Mouse (Mus musculus) hindbrain, embryonic 15.5 days (tissue): Measurements from ENCODE around the gene Pym1. TPM values are rescaled to one million over a fixed set of nuclear protein-coding genes. Genes with fewer than 3 reads are reported as not detected.
"Not testable (repeated sequence)": the region's sequence is repeated elsewhere in the genome, so short reads cannot be mapped to it uniquely, and the experiment has no call there.

ENCODE experiments used
- ATAC-seq: fragments of 200-750 bp; cut with Nextera tagmentation; 2 replicates; pipeline ENCODE4 v1.8.0; 2017; ENCODE audit warnings: low read depth, moderate number of reproducible peaks, moderate TSS enrichment; ENCODE audit not compliant: low FRiP score
- H3K27ac ChIP-seq: fragments of 300-500 bp; sonication (generic); replicated peaks from 2 replicates; pipeline ENCODE4 v1.5.1; 2015; ENCODE audit warnings: mild to moderate bottlenecking, inconsistent platforms
- H3K27me3 ChIP-seq: fragments of 300-500 bp; sonication (generic); 2 replicates; pipeline ENCODE4 v1.6.1; 2015; ENCODE audit warnings: control low read depth, inconsistent platforms
- H3K36me3 ChIP-seq: fragments of 300-500 bp; sonication (generic); 2 replicates; pipeline ENCODE4 v1.6.1; 2015; ENCODE audit warnings: control low read depth, inconsistent platforms
- H3K4me1 ChIP-seq: fragments of 300-500 bp; sonication (generic); replicated peaks from 2 replicates; pipeline ENCODE4 v1.6.1; 2015; ENCODE audit warnings: control low read depth, inconsistent platforms
- H3K4me2 ChIP-seq: fragments of 300-500 bp; sonication (generic); 2 replicates; pipeline ENCODE4 v1.6.1; 2015; ENCODE audit warnings: moderate library complexity, mild to moderate bottlenecking, inconsistent platforms
- H3K4me3 ChIP-seq: fragments of 300-500 bp; sonication (generic); 2 replicates; pipeline ENCODE4 v1.5.1; 2015; ENCODE audit warnings: mild to moderate bottlenecking, inconsistent platforms
- H3K9ac ChIP-seq: fragments of 300-500 bp; sonication (generic); 2 replicates; pipeline ENCODE4 v1.6.1; 2015; ENCODE audit warnings: inconsistent platforms
- H3K9me3 ChIP-seq: fragments of 300-500 bp; sonication (generic); 2 replicates; pipeline ENCODE4 v1.6.1; 2016; ENCODE audit warnings: control low read depth, inconsistent platforms
- WGBS: fragments of 180-500 bp; shearing (Covaris S2); methylation state at CpG from one replicate; pipeline ENCODE4 v1.1.7; 2015; 5-methylcytosine and 5-hydroxymethylcytosine counted together
- polyA plus RNA-seq: library from polyadenylated mRNA; unstranded; fragments of >200 nt; fragmentation: Nextera tagmentation; extraction: Ambion mirVana; gene quantifications from 2 replicates; pipeline ENCODE4 v1.2.1, GENCODE M21; 2015

Gene Pym1
- polyA plus RNA-seq: 44.5 and 47.0 TPM in 2 replicates

DNA sequence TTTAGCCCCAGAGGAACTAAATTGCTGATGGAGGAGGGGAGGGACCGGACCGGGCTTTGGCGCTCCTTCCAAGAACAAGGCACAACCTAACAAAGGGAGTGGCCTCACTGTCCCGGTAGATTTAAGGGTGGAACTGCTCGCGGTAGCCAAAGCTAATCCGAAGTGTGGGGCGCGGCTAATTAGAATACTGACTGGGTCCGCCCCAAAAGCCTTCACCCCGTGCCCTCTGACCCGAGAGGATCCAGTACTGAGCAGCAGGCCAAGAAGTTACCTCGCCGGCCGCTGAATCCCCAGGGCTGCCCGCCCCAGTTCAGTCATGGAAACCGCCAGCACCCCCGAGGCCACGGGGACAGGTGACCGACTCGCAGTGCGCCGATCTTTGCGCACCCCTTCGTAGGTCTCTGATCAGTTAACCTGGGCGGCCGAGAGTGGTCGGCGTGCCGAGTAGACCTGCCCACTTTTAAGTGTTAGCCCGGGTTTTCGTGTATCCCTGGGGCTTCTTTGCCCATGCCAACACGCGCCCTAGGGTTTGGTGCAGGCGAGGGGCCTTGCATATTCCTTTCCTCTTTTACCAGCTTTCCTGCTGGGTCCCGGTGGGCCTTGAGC lies at the start of gene Pym1:
TSS of gene Pym1 (plus strand) at position 244 of the 606 bp plus-strand sequence.
- ATAC-seq: peak; percentile 71
- Histone ChIP-seq H3K4me1 (peaks cover 45% of the 10 kb centered on the region), H3K9me3 (no peaks in the 10 kb centered on the region), H3K4me3 (peak within 1 kb of the TSS; percentile 59), H3K4me2 (peak within 1 kb of the TSS; percentile 76), H3K9ac (peak within 1 kb of the TSS; percentile 90), H3K27ac (peak within 1 kb of the TSS; percentile 91), H3K36me3 (no peaks in the 10 kb centered on the region), H3K27me3 (peaks cover 14% of the 10 kb centered on the region)
- WGBS: under 1% methylated on average over 36 of the region's 36 CpGs

DNA sequence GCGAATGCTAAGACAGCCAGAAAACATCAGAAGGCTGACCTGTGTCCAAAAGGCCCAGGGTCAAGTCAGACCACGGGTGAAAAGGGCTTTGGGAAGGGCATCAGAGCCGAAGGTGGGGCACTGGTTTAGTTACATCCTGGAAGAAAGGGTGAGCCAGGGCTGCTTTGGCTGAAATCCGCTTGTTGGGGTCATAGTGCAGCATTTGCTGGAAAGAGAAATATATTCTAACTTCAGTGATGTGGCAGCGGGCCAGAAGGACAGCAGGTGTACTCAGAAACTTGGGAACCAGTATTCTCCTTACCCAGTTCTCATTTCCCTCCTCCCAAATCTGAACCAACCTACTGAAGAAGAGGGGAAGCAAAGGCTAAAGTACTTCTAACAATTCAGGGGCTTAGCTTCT lies 48.7 kb upstream of the Pym1 start:
- no peak for ATAC-seq
- Histone ChIP-seq H3K27ac (no peak overlapping the region), H3K27me3 (no peaks in the 10 kb centered on the region), H3K9ac (no peak overlapping the region), H3K4me2 (no peak overlapping the region), H3K4me1 (peaks cover 18% of the 10 kb centered on the region), H3K4me3 (no peak overlapping the region), H3K36me3 (no peaks in the 10 kb centered on the region), H3K9me3 (no peaks in the 10 kb centered on the region)
- 84% methylated on average over 5 of the region's 5 CpGs for WGBS

DNA sequence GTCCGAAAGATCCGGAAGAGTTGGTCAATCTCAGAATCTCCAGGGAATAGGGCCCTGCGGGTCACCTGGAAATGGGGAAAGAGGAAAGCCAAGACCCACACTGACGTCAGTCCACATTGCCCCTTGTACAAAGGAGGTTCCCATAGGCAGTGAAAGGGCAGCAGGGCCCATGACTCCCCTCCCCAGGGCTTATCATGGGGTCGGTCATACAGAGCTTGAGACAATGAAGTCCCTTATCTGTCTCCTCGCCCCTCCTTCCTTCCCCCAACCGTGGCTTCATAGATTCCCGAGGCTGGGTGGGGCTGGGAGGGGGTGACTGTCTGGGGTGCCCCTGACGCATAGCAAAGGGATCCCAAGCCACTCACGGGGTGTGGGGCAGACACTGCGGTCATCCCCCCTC lies 48.1 kb upstream of the Pym1 start:
- WGBS: 86% methylated on average over 11 of the region's 11 CpGs
- Histone ChIP-seq H3K9ac (no peak overlapping the region), H3K27me3 (no peaks in the 10 kb centered on the region), H3K4me2 (no peak overlapping the region), H3K4me1 (peaks cover 19% of the 10 kb centered on the region), H3K36me3 (no peaks in the 10 kb centered on the region), H3K9me3 (no peaks in the 10 kb centered on the region), H3K27ac (no peak overlapping the region), H3K4me3 (no peak overlapping the region)
- ATAC-seq: no peak

DNA sequence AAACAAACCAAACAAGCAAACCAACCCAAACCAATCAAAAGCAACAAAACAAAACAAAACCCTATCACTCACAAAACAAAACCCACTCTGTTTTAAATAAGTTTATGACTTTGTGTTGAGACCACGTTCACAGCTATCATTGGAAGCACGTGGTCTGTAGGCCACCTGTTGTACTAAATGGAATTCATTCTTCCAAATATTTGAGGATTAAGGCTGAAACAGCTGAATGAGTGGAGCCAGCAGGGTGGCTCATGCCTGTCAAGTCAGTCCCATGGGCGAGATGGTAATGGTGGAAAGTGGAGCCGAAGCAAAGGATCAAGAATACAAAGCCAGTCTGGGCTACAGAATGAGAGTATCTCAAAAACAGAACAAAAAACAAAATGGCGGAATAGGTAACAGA lies 47.0 kb upstream of the Pym1 start:
- ATAC-seq: no peak
- 91% methylated on average over 5 of the region's 5 CpGs for WGBS
- H3K4me1 ChIP-seq: peaks cover 14% of the 10 kb centered on the region
- H3K36me3 ChIP-seq: no peaks in the 10 kb centered on the region
- no peak overlapping the region for H3K9ac ChIP-seq
- no peaks in the 10 kb centered on the region for H3K27me3 ChIP-seq
- H3K4me3 ChIP-seq: no peak overlapping the region
- no peak overlapping the region for H3K27ac ChIP-seq
- H3K9me3 ChIP-seq: no peaks in the 10 kb centered on the region
- H3K4me2 ChIP-seq: no peak overlapping the region

DNA sequence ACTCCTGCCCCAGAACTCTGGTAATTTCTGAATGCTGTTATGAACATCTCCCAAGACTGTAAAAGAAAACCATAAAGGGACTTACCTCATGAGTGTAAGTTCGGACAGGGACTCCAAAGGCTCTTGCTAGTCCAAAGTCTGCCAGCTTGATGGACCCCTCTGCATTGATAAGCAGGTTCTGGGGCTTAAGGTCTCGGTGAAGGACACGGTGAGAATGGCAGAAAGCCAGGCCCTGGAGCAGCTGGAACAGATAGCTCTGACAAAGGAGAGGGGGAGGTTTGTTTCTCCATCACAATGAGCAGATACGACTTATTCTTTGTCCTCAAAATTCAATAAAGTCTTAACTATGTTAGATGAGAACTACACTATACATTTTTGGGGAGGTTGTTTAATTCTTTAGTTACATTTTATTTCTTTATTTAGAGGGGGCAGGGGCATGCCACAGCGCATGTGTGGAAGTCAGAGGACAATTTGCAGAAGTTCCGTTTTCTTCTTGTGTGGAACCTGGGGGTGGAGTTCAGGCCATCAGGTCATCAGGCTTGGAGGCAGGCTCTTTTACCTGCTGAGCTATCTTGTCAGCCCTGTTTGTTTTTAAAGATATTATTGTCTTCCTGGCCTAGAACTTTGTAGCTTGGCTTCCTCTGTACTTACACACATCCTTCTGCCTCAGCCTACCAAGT lies 45.2 kb upstream of the Pym1 start:
- Histone ChIP-seq H3K36me3 (no peaks in the 10 kb centered on the region), H3K9me3 (no peaks in the 10 kb centered on the region), H3K27ac (no peak overlapping the region), H3K4me1 (peaks cover 12% of the 10 kb centered on the region), H3K27me3 (0 out of 2 replicates have a peak, but pooled peaks cover 3% of the 10 kb centered on the region), H3K4me2 (no peak overlapping the region), H3K9ac (no peak overlapping the region), H3K4me3 (no peak overlapping the region)
- WGBS: 77% methylated on average over 6 of the region's 6 CpGs
- no peak for ATAC-seq

DNA sequence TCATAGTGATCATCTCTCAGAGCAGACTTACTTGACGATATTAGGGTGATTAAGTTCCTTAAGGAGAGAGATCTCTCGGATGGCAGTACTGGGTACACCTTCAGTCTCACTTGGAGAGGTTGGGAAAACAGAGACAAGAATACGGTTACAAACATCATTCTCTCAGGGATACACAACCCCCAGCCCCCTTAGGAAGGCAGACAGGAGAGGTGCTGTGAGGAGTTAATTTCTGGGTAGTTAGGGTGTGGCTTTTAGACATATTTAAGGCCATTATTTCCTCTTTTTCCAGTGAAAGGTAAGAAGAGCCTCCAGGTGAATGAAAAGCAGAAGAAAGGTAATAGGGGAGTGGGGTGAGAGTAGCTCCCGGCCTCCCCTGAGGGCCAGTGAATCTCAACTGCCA lies 43.8 kb upstream of the Pym1 start, which contains the start of gene Pmel:
TSS of gene Pmel (plus strand) at position 301 of the 400 bp plus-strand sequence.
- H3K27me3 ChIP-seq: 0 out of 2 replicates have a peak, but pooled peaks cover 3% of the 10 kb centered on the region
- peak within 1 kb of the TSS; percentile 82 for H3K27ac ChIP-seq
- peak within 1 kb of the TSS; percentile 95 for H3K4me2 ChIP-seq
- H3K36me3 ChIP-seq: no peaks in the 10 kb centered on the region
- no peaks in the 10 kb centered on the region for H3K9me3 ChIP-seq
- peak within 1 kb of the TSS; percentile 73 for H3K4me3 ChIP-seq
- no peak for ATAC-seq
- peak within 1 kb of the TSS; percentile 53 for H3K9ac ChIP-seq
- 30% methylated on average over 4 of the region's 4 CpGs for WGBS
- peaks cover 12% of the 10 kb centered on the region for H3K4me1 ChIP-seq

DNA sequence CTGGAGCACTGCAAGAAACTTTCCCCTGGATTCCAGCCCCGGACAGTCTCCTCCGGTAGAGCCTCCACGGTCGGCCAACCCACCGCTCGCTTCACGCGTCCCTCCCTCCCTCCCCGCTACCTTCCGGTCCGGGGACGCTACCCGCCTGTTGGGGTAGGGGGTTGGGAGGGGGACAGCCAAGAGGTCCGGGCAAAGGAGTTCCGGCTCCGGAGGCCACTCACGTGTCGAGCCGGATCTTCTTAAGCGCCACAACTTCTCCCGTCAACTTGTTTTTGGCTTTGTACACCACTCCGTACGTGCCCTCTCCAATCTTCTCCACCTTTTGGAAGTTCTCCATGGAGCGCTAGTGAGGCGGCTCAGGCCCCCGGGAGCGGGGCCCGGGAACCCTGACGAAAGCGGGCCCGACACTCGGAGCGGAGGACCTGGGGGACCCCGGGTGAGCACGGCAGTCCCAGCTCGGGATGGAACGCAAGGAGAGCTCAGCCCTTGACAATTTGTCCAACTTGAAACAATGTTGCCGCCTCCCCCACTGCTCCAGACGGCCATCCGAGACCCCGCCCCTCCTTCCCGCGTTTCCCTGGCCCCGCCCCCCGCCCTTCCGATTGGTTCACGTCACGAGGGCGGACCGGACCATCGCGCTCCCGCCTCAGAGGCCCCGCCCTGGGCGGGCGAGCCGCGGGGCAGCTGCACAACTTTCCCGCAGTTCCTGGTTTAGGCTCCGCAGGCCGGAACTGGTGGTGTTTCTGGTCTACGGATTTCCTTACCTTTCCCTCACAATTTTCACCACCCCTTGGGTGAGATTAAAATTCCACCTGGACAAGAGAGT lies 43.0 kb upstream of the Pym1 start, which contains the start of gene Cdk2:
TSS of gene Cdk2 (minus strand) at position 541 of the 826 bp plus-strand sequence.
- ATAC-seq: peak; percentile 94
- H3K4me1 ChIP-seq: peaks cover 12% of the 10 kb centered on the region
- H3K9me3 ChIP-seq: no peaks in the 10 kb centered on the region
- 0 out of 2 replicates have a peak, but pooled peaks cover 3% of the 10 kb centered on the region for H3K27me3 ChIP-seq
- H3K9ac ChIP-seq: peak within 1 kb of the TSS; percentile 53
- H3K4me3 ChIP-seq: peak within 1 kb of the TSS; percentile 73
- no peaks in the 10 kb centered on the region for H3K36me3 ChIP-seq
- H3K4me2 ChIP-seq: peak within 1 kb of the TSS; percentile 95
- WGBS: under 1% methylated on average over 61 of the region's 62 CpGs
- H3K27ac ChIP-seq: peak within 1 kb of the TSS; percentile 82

DNA sequence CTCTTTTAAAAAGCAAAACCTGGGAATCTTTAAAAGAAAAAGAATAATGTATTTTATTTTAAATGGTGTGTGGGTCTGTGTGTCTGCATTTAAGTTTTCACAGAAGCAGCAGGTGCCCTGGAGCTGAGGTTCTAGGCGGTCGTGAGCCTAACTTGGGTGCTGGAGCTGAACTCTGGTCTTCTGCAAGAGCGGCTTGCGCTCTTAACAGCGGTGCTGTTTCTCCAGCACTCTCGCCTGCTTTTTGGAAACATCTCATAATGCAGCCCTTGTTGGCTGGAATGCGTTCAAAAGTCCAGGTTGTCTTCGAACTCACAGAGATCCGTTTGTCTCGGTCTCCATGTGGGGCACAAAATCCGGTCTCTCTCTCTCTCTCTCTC lies 42.4 kb upstream of the Pym1 start:
- no peaks in the 10 kb centered on the region for H3K36me3 ChIP-seq
- no peak overlapping the region; the same call in 1 of the 2 replicates for H3K9ac ChIP-seq
- H3K9me3 ChIP-seq: no peaks in the 10 kb centered on the region
- H3K27me3 ChIP-seq: 0 out of 2 replicates have a peak, but pooled peaks cover 3% of the 10 kb centered on the region
- H3K4me3 ChIP-seq: peak overlapping the region; percentile 73
- no peak; the same call in 1 of the 2 replicates for ATAC-seq
- peak overlapping the region; percentile 95 for H3K4me2 ChIP-seq
- 0 out of 2 replicates have a peak overlapping the region, but pooled peaks have one; percentile 15 for H3K27ac ChIP-seq
- 11% methylated on average over 11 of the region's 11 CpGs for WGBS
- peaks cover 12% of the 10 kb centered on the region for H3K4me1 ChIP-seq

DNA sequence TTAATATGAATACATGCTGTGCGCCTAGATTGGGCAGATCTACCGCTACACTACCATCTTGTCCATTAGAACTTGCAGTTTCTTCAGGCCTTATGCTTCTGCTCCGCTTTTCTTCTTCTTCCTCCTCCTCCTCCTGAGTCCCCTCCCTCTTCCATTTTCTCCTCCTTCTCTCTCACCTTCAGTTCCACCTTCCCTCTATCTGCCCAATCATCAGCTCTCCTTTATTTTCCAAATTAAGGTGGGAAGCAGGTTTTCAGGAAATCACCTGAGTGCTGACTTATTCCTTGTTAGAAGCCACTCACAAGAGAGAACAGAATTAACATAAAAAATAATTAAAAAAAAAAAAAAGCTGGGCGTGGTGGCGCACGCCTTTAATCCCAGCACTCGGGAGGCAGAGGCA lies 36.4 kb upstream of the Pym1 start:
- not testable (repeated sequence) for H3K27ac ChIP-seq, ATAC-seq, H3K27me3 ChIP-seq, H3K36me3 ChIP-seq, H3K4me2 ChIP-seq, H3K4me3 ChIP-seq, H3K4me1 ChIP-seq, H3K9ac ChIP-seq, H3K9me3 ChIP-seq
- WGBS: 98% methylated on average over 7 of the region's 7 CpGs

DNA sequence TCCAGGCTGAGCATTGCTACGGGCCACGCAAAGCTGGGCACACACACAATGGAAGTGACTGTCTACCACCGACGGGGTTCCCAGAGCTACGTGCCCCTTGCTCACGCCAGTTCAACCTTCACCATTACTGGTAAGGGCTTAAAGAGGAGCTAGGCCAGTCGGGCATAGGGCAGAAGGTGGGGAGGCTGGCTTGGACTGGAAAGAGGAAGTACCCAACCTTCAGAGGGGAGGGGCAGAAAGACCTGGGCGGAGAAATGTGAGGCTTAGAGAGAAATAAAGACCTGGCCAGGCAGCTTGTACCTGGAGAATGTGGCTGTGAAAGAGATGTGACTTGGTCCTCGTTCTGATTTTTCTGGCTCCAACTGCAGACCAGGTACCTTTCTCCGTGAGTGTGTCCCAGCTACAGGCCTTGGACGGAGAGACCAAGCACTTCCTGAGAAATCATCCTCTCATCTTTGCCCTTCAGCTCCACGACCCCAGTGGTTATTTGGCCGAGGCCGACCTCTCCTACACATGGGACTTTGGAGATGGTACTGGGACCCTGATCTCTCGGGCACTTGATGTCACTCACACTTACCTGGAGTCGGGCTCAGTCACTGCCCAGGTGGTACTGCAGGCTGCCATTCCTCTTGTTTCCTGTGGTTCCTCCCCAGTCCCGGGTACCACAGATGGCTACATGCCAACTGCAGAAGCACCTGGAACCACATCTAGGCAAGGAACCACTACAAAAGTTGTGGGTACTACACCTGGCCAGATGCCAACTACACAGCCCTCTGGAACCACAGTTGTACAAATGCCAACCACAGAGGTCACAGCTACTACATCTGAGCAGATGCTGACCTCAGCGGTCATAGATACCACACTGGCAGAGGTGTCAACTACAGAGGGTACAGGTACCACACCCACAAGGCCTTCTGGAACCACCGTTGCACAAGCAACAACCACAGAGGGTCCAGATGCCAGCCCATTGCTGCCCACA lies 31.8 kb upstream of the Pym1 start:
- Histone ChIP-seq H3K4me2 (no peak overlapping the region), H3K27me3 (no peaks in the 10 kb centered on the region), H3K9me3 (no peaks in the 10 kb centered on the region), H3K36me3 (no peaks in the 10 kb centered on the region), H3K4me3 (no peak overlapping the region), H3K27ac (no peak overlapping the region), H3K9ac (no peak overlapping the region), H3K4me1 (no peaks in the 10 kb centered on the region)
- no peak for ATAC-seq
- WGBS: 88% methylated on average over 19 of the region's 19 CpGs

DNA sequence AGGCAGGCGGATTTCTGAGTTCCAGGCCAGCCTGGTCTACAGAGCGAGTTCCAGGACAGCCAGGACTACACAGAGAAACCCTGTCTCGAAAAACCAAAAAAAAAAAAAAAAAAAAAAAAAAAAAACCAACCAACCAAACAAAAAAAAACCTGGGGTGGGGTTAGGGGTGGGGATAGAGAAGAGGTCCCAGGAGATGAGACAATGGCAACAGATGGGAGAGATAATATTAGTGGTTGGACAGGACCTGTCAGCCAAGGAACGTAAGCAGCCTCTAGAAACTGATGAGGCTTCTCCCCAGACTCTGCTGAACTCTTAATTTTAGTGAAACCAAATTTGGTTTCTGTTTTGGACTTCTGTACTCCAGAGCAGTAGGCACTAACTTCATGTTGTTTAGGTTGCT lies 22.2 kb upstream of the Pym1 start:
- not testable (repeated sequence) for ATAC-seq, H3K9me3 ChIP-seq, H3K4me2 ChIP-seq, H3K36me3 ChIP-seq, H3K4me1 ChIP-seq, H3K4me3 ChIP-seq, H3K9ac ChIP-seq, H3K27ac ChIP-seq, H3K27me3 ChIP-seq
- WGBS: 82% methylated on average over 3 of the region's 4 CpGs
